Mouse (Mus musculus): ENCODE data around the gene Gm906. TPM values are rescaled to one million over a fixed set of nuclear protein-coding genes. Genes with fewer than 3 reads are reported as not detected.

Gm906 gene
- polyA plus RNA-seq, 1 experiment from 2014 or later = 0.14 TPM

Small RNA genes within 50 kb of the gene (microRNA-seq; reads per million reads assigned to microRNA genes)
- not detected for gene Gm24017

Other genes with a start within 250 kb of the Gm906 start
- gene Fbxw17, start 167.6 kb upstream of the Gm906 start, polyA plus RNA-seq (2015; fragmentation: Nextera tagmentation; extraction: Ambion mirVana) = 30.2 and 31.2 TPM in 2 replicates
- gene Gm47429, start 193.6 kb upstream of the Gm906 start, polyA plus RNA-seq (2015; fragmentation: Nextera tagmentation; extraction: Ambion mirVana) = not detected in 2 replicates
- gene Nutm2, start 217.0 kb upstream of the Gm906 start, polyA plus RNA-seq (2015; fragmentation: Nextera tagmentation; extraction: Ambion mirVana) = not detected in 2 replicates

All from lung, embryonic 16.5 days (tissue).